Mouse (Mus musculus) lung, postnatal 0 days (tissue): ENCODE results near the gene Slc17a8. TPM values are rescaled to one million over a fixed set of nuclear protein-coding genes. Genes with fewer than 3 reads are reported as not detected.

ENCODE experiments used
- ATAC-seq: fragments of 200-750 bp; cut with Nextera tagmentation; 2 replicates; pipeline ENCODE4 v1.8.0; 2017; ENCODE audit warnings: moderate library complexity
- DNase-seq: peaks from one replicate; pipeline ENCODE4 v3.0.0-alpha.2; 2016; ENCODE audit warnings: low spot score
- H3K27ac ChIP-seq: fragments of 300-500 bp; sonication (generic); 2 replicates; pipeline ENCODE4 v1.5.1; 2014; ENCODE audit warnings: antibody characterized with exemption, mild to moderate bottlenecking, low read length, mixed read lengths
- H3K27me3 ChIP-seq: fragments of 300-500 bp; sonication (generic); replicated peaks from 2 replicates; pipeline ENCODE4 v1.6.1; 2014; ENCODE audit warnings: low read length, mixed read lengths; ENCODE audit not compliant: insufficient read depth
- H3K36me3 ChIP-seq: fragments of 300-500 bp; sonication (generic); 2 replicates; pipeline ENCODE4 v1.6.1; 2014; ENCODE audit warnings: low read length, mixed read lengths; ENCODE audit not compliant: insufficient read depth
- H3K4me1 ChIP-seq: fragments of 300-500 bp; sonication (generic); 2 replicates; pipeline ENCODE4 v1.6.1; 2014; ENCODE audit warnings: antibody characterized with exemption, low read depth, low read length, mixed read lengths; ENCODE audit not compliant: insufficient read depth
- H3K4me2 ChIP-seq: fragments of 300-500 bp; sonication (generic); replicated peaks from 2 replicates; pipeline ENCODE4 v1.6.1; 2014; ENCODE audit warnings: low read depth, mild to moderate bottlenecking, low read length, moderate library complexity, mixed read lengths
- H3K4me3 ChIP-seq: fragments of 300-500 bp; sonication (generic); 2 replicates; pipeline ENCODE4 v1.5.1; 2014; ENCODE audit warnings: low read depth, low read length
- H3K9ac ChIP-seq: fragments of 300-500 bp; sonication (generic); replicated peaks from 2 replicates; pipeline ENCODE4 v1.6.1; 2014; ENCODE audit warnings: low read depth, mild to moderate bottlenecking
- H3K9me3 ChIP-seq: fragments of 300-500 bp; sonication (generic); 2 replicates; pipeline ENCODE4 v1.6.1; 2016; ENCODE audit warnings: low read length, mixed read lengths
- CTCF ChIP-seq: IDR thresholded peaks from 2 replicates; pipeline ENCODE4 v1.5.1; 2016; ENCODE audit warnings: antibody characterized with exemption, mild to moderate bottlenecking
- EP300 ChIP-seq: IDR thresholded peaks from 2 replicates; pipeline ENCODE4 v1.6.1; 2016; ENCODE audit warnings: antibody characterized with exemption, mild to moderate bottlenecking, control low read depth
- WGBS: fragments of 180-500 bp; shearing (Covaris S2); extraction: QIAGEN DNeasy Blood & Tissue Kit; methylation state at CpG from one replicate; pipeline ENCODE4 v1.1.7; 2014; 5-methylcytosine and 5-hydroxymethylcytosine counted together
- polyA plus RNA-seq: library from polyadenylated mRNA; unstranded; fragments of >200 nt; fragmentation: Nextera tagmentation; extraction: Ambion mirVana; gene quantifications from 2 replicates; pipeline ENCODE4 v1.2.1, GENCODE M21; 2015

The Slc17a8 gene
- polyA plus RNA-seq, 1 experiment from 2014 or later: not detected

DNA sequence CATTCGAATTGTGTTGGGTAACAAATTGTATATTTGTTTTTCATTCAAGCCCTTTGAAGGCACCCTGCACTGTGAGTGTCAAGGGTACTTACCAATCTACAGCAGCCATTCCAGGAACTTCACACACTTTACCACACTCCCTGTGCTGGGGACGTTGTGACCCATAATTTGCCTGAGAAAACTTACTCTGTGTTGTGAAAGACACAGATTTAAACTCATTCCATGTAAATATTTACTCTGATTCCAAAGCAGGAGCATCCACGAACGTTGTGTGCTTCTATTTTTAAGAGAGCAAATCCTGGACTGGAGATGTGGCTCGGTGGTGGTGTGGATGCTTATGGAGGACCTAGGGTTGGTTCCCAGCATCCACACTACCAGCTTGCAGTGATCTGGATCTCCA lies 10.8 kb upstream of the Slc17a8 start:
- DNase-seq (no peak), ATAC-seq (no peak)
- Histone ChIP-seq H3K4me1 (no peaks in the 10 kb centered on the region), H3K4me3 (no peak overlapping the region), H3K27ac (no peak overlapping the region), H3K9ac (no peak overlapping the region), H3K27me3 (no peaks in the 10 kb centered on the region), H3K9me3 (no peaks in the 10 kb centered on the region), H3K4me2 (no peak overlapping the region), H3K36me3 (no peaks in the 10 kb centered on the region)
- TF ChIP-seq CTCF (no peak), EP300 (no peak)
- WGBS: 37% methylated on average over 5 of the region's 5 CpGs

DNA sequence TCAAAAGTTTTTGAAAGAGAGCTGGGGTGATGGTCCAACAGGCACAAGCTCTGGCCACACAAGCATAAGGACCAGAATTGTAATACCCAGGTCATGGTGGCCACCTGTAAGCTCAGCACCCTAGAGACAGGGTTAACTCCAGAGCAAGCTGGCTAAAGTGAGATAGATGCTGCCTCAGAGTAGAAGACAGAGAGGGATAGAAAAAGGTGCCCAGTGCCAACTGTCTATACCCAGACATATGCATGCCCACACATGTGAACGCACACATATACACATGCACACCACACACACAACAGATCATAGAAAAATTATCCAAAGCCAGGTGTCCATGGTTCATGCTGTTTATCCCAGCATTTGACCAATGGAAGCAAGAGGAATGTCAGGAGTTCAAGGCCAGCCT lies 9.5 kb upstream of the Slc17a8 start:
- TF ChIP-seq CTCF: no peak
- TF ChIP-seq EP300: no peak
- WGBS: 95% methylated on average over 1 of the region's 1 CpGs
- Histone ChIP-seq H3K4me1 (no peaks in the 10 kb centered on the region), H3K27me3 (no peaks in the 10 kb centered on the region), H3K36me3 (no peaks in the 10 kb centered on the region), H3K4me3 (no peak overlapping the region), H3K4me2 (no peak overlapping the region), H3K9ac (no peak overlapping the region), H3K9me3 (no peaks in the 10 kb centered on the region), H3K27ac (no peak overlapping the region)
- DNase-seq (no peak), ATAC-seq (no peak)

- Histone ChIP-seq H3K27me3 (no peaks in the 10 kb centered on the region), H3K27ac (no peak overlapping the region), H3K9ac (no peak overlapping the region), H3K4me3 (no peak overlapping the region), H3K36me3 (no peaks in the 10 kb centered on the region), H3K4me1 (no peaks in the 10 kb centered on the region), H3K9me3 (no peaks in the 10 kb centered on the region), H3K4me2 (no peak overlapping the region)
- WGBS: 24% methylated on average over 3 of the region's 3 CpGs
- DNase-seq (peak; percentile 79), ATAC-seq (peak; percentile 46; the same call in 1 of the 2 replicates)
- TF ChIP-seq CTCF (peak; percentile 81), EP300 (no peak)
Measured at GRCm38 (mm10) chr10:89630052-89630451, 9.0 kb upstream of the Slc17a8 start.

GRCm38 (mm10) chr10:89626714-89627113 lies 5.7 kb upstream of the Slc17a8 start:
- no peak for TF ChIP-seq EP300
- Histone ChIP-seq H3K36me3 (no peaks in the 10 kb centered on the region), H3K4me3 (no peak overlapping the region), H3K4me2 (no peak overlapping the region), H3K9ac (no peak overlapping the region), H3K27me3 (no peaks in the 10 kb centered on the region), H3K27ac (no peak overlapping the region), H3K4me1 (no peaks in the 10 kb centered on the region), H3K9me3 (no peaks in the 10 kb centered on the region)
- WGBS: 79% methylated on average over 2 of the region's 2 CpGs
- ATAC-seq: no peak
- DNase-seq: no peak

GRCm38 (mm10) chr10:89624196-89624595 lies 3.1 kb upstream of the Slc17a8 start:
- H3K9me3 ChIP-seq: no peaks in the 10 kb centered on the region
- DNase-seq (no peak), ATAC-seq (no peak)
- no peak overlapping the region for H3K4me2 ChIP-seq
- TF ChIP-seq CTCF: no peak
- no peak for TF ChIP-seq EP300
- no peak overlapping the region for H3K4me3 ChIP-seq
- no peak overlapping the region for H3K27ac ChIP-seq
- no peaks in the 10 kb centered on the region for H3K27me3 ChIP-seq
- no peak overlapping the region for H3K9ac ChIP-seq
- WGBS: 68% methylated on average over 2 of the region's 2 CpGs
- H3K36me3 ChIP-seq: no peaks in the 10 kb centered on the region
- H3K4me1 ChIP-seq: no peaks in the 10 kb centered on the region

GRCm38 (mm10) chr10:89599311-89599710 lies 21.7 kb downstream of the Slc17a8 start:
- Histone ChIP-seq H3K27ac (no peak overlapping the region), H3K4me1 (no peaks in the 10 kb centered on the region), H3K9ac (no peak overlapping the region), H3K4me2 (no peak overlapping the region), H3K9me3 (no peaks in the 10 kb centered on the region), H3K27me3 (no peaks in the 10 kb centered on the region), H3K36me3 (no peaks in the 10 kb centered on the region), H3K4me3 (no peak overlapping the region)
- 46% methylated on average over 5 of the region's 5 CpGs for WGBS
- DNase-seq (peak; percentile 57), ATAC-seq (peak; percentile 53; the same call in 1 of the 2 replicates)
- no peak for TF ChIP-seq CTCF
- TF ChIP-seq EP300: 0 out of 2 replicates have a peak, but pooled peaks have one; percentile 16

DNA sequence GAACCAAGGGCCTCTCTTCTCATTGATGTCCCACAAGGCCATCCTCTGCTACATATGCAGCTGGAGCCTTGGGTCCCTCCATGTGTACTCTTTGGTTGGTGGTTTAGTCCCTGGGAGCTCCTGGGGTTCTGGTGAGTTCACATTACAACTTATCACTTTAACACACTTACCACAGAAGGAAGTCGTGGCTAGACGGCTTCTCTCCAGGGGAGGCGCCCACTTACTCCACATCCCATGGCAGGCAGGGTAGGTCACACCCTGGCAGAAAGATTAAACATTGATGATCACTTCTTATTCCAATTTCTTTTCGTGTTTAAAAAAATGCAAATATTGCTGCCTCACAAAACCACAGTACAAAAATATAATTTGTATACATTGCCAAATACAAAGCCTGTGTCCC lies 23.8 kb downstream of the Slc17a8 start:
- no peak for DNase-seq
- Histone ChIP-seq H3K4me2 (no peak overlapping the region), H3K9me3 (no peaks in the 10 kb centered on the region), H3K27ac (no peak overlapping the region), H3K4me1 (no peaks in the 10 kb centered on the region), H3K4me3 (no peak overlapping the region), H3K27me3 (no peaks in the 10 kb centered on the region), H3K9ac (no peak overlapping the region), H3K36me3 (no peaks in the 10 kb centered on the region)
- TF ChIP-seq EP300 (no peak), CTCF (no peak)
- no peak for ATAC-seq
- WGBS: 67% methylated on average over 4 of the region's 4 CpGs
